ENCODE assay signal across 10 mouse cellular contexts in genomic region chr2:156353265-156353692, GRCm38 (mm10). TPM values are rescaled to one million over a fixed set of nuclear protein-coding genes. Genes with fewer than 3 reads are reported as not detected.
A peak's percentile ranks its signal among the peaks of the same experiment; 100 is the strongest.
DNase-seq lines count a peak whose midpoint lies in the region; ATAC-seq and TF ChIP-seq lines count a peak whose summit lies in the region.
"Had no signal": no experiment of that assay in that cellular context is flagged by ENCODE, and none has a peak within 500 bp of the region (broad histone marks: within the 10 kb centered on the region; RNA-seq: fewer than 3 reads in every experiment).

No protein-coding gene starts in this region.

- H3K27me3 ChIP-seq in kidney, embryonic 14.5 days (ENCODE audit: control insufficient read depth, insufficient read depth, low read length) = no peaks in the 10 kb centered on the region
- H3K27me3 ChIP-seq in C2C12 (ENCODE audit: control insufficient read depth, insufficient read depth, insufficient read length) = no peaks in the 10 kb centered on the region
- H3K27me3 ChIP-seq: embryonic facial prominence, embryonic 12.5 days had no signal

- DNase-seq in kidney, adult 11 months = peak; percentile 18
- peak; percentile 2 for DNase-seq in embryo, embryonic 9.5 days (ENCODE audit: extremely low spot score)
- DNase-seq in kidney, adult 9 months = peak; percentile 32
- DNase-seq in spleen, postnatal 10 days (ENCODE audit: low spot score in 2 of 2) = no peak
- no peak for DNase-seq in cerebellum, postnatal 36 days
- no peak for DNase-seq in cerebellum, adult 11-12 months

- no peak overlapping the region for H3K27ac ChIP-seq in kidney, embryonic 14.5 days (ENCODE audit: low read depth, low read length)
- H3K27ac ChIP-seq: embryonic facial prominence, embryonic 12.5 days had no signal

- 39% methylated on average over 7 of the region's 7 CpGs for WGBS in kidney, embryonic 14.5 days

- no peaks in the 10 kb centered on the region for H3K79me2 ChIP-seq in C2C12 (ENCODE audit: control insufficient read depth, insufficient read depth)

- no peaks in the 10 kb centered on the region for H3K79me3 ChIP-seq in C2C12 (ENCODE audit: low read depth)

- no peak for ATAC-seq in kidney, embryonic 14.5 days (ENCODE audit: low FRiP score, low TSS enrichment)
- ATAC-seq: inflammation-experienced regulatory T-cells, adult 6 months had no signal

- no peak for TF ChIP-seq CTCF in C2C12 (IDR thresholded peaks at IDR 0.05; ENCODE audit: control insufficient read depth, insufficient read depth, insufficient read length)

- no peaks in the 10 kb centered on the region for H3K9me3 ChIP-seq in kidney, embryonic 14.5 days (ENCODE audit: control insufficient read depth, low read length)
- H3K9me3 ChIP-seq: embryonic facial prominence, embryonic 12.5 days had no signal

- no peak overlapping the region for H3K4me2 ChIP-seq in kidney, embryonic 14.5 days (replicated peaks; ENCODE audit: low read depth, low read length)
- H3K4me2 ChIP-seq: embryonic facial prominence, embryonic 12.5 days had no signal

- no peak overlapping the region for H3K4me3 ChIP-seq in kidney, embryonic 14.5 days (ENCODE audit: low read length)
- no peak overlapping the region for H3K4me3 ChIP-seq in C2C12 (ENCODE audit: insufficient read depth, poor library complexity, severe bottlenecking)
- H3K4me3 ChIP-seq: embryonic facial prominence, embryonic 12.5 days had no signal

- H3K9ac ChIP-seq in kidney, embryonic 14.5 days (ENCODE audit: low read depth, low read length) = no peak overlapping the region
- H3K9ac ChIP-seq: embryonic facial prominence, embryonic 12.5 days had no signal

- no peaks in the 10 kb centered on the region for H3K36me3 ChIP-seq in kidney, embryonic 14.5 days (ENCODE audit: control insufficient read depth, insufficient read depth, low read length)
- H3K36me3 ChIP-seq in C2C12 (ENCODE audit: control insufficient read depth, insufficient read depth) = no peaks in the 10 kb centered on the region
- H3K36me3 ChIP-seq: embryonic facial prominence, embryonic 12.5 days had no signal

- H3ac ChIP-seq in C2C12 (ENCODE audit: control insufficient read depth, insufficient read length, low read depth) = no peak overlapping the region

- H3K4me1 ChIP-seq in kidney, embryonic 14.5 days (ENCODE audit: control insufficient read depth, insufficient read depth, low read length) = no peaks in the 10 kb centered on the region
- H3K4me1 ChIP-seq: embryonic facial prominence, embryonic 12.5 days had no signal

TF ChIP-seq in C2C12, 6 proteins besides CTCF, POLR2A, EP300 and RAD21:
- TF ChIP-seq MYOG (IDR thresholded peaks at IDR 0.05; ENCODE audit: control insufficient read depth, extremely low read depth, insufficient read length) (no peak), USF1 (IDR thresholded peaks at IDR 0.05; ENCODE audit: low read depth) (peak; percentile 39)

RNA-seq across cellular contexts. Expression of gene Scand1, which starts 40.8 kb away (rescaled TPM):
- polyA plus RNA-seq in kidney, embryonic 14.5 days (2014; fragmentation: Nextera tagmentation; extraction: Ambion mirVana) = 74.2 TPM in 2 replicates
- 140 TPM for polyA plus RNA-seq in C2C12 (2012; fragmentation: generic; extraction: Trizol)

RNA-seq across cellular contexts. Expression of gene Cnbd2, which starts 41.2 kb away (rescaled TPM):
- 4.5 and 6.4 TPM in 2 replicates for polyA plus RNA-seq in kidney, embryonic 14.5 days (2014; fragmentation: Nextera tagmentation; extraction: Ambion mirVana)
- 1.7 TPM for polyA plus RNA-seq in C2C12 (2012; fragmentation: generic; extraction: Trizol)

Comparison
In these comparisons a context has a peak if more than half of its experiments do, and no peak if none do; other contexts are left out.
1. DNase-seq: peak in kidney, adult 11 months (single experiment), embryo, embryonic 9.5 days (single experiment) and kidney, adult 9 months (single experiment); none in spleen, postnatal 10 days (0 of 2), cerebellum, postnatal 36 days (0 of 2) and cerebellum, adult 11-12 months (single experiment).